Comparison of ENCODE assay signal across 36 mouse cellular contexts in genomic region chr17:80236805-80237204, GRCm38 (mm10). TPM values are rescaled to one million over a fixed set of nuclear protein-coding genes. Genes with fewer than 3 reads are reported as not detected.
DNase-seq lines count a peak whose midpoint lies in the region; TF ChIP-seq lines count a peak whose summit lies in the region.
"Had no signal": no experiment of that assay in that cellular context is flagged by ENCODE, and none has a peak within 500 bp of the region (broad histone marks: within the 10 kb centered on the region; RNA-seq: fewer than 3 reads in every experiment).

No protein-coding gene starts in this region.

- H3K4me3 ChIP-seq in CH12.LX (replicated peaks in 1 of 3; ENCODE audit: low read depth in 2 of 3, low read length in 2 of 3, poor library complexity in 1 of 3) (no peak overlapping the region), macrophage (ENCODE audit: inconsistent target) (no peak overlapping the region)
- H3K4me3 ChIP-seq: embryonic facial prominence, embryonic 10.5 days; embryonic facial prominence, embryonic 15.5 days; forebrain, embryonic 12.5 days; heart, embryonic 15.5 days; hindbrain, embryonic 12.5 days; intestine, embryonic 15.5 days; limb, embryonic 10.5 days; limb, embryonic 15.5 days had no signal

- H3K36me3 ChIP-seq in CH12.LX (replicated peaks in 1 of 2; ENCODE audit: control insufficient read depth in 1 of 2, insufficient read depth in 1 of 2, low read length in 1 of 2) = peaks cover 27 to 52% of the 10 kb centered on the region in 2 experiments
- peaks cover 14% of the 10 kb centered on the region; the same call in 1 of the 2 replicates for H3K36me3 ChIP-seq in macrophage (ENCODE audit: inconsistent target)

- no peak overlapping the region for H3K9ac ChIP-seq in CH12.LX (ENCODE audit: insufficient read depth, low read depth)
- H3K9ac ChIP-seq: embryonic facial prominence, embryonic 15.5 days; forebrain, embryonic 12.5 days; forebrain, postnatal 0 days; heart, embryonic 15.5 days; hindbrain, embryonic 12.5 days; intestine, embryonic 15.5 days; limb, embryonic 15.5 days; liver, embryonic 14.5 days; lung, embryonic 14.5 days had no signal

- DNase-seq in A20 (ENCODE audit: low read depth, low spot score) = peak; percentile 93
- DNase-seq in CH12.LX (ENCODE audit: extremely low read depth) = peak; percentile 87
- peak; percentile 57 to 58 for DNase-seq in spleen, postnatal 36 days (ENCODE audit: low spot score in 2 of 2)
- DNase-seq in lung, postnatal 4 days = no peak
- DNase-seq in kidney, adult 11 months = no peak
- no peak for DNase-seq in kidney, adult 9 months
- DNase-seq: adrenal gland, postnatal 14 days; cerebellum, adult 2 months; cerebellum, postnatal 14 days; forebrain, postnatal 0 days; heart, postnatal 36 days; kidney, adult 8-10 months; kidney, postnatal 10 days; layer of hippocampus, postnatal 36 days; lung, embryonic 14.5 days; lung, postnatal 14 days; midbrain, embryonic 14.5 days; right cerebral cortex, adult 18-20 months; thymus, adult 18-20 months; thymus, postnatal 25 days had no signal

- peak overlapping the region; percentile 89 for H3K4me2 ChIP-seq in CH12.LX (ENCODE audit: insufficient read depth, low read depth, poor library complexity, severe bottlenecking)
- H3K4me2 ChIP-seq: embryonic facial prominence, embryonic 15.5 days; forebrain, embryonic 12.5 days; heart, embryonic 15.5 days; hindbrain, embryonic 12.5 days; intestine, embryonic 15.5 days; limb, embryonic 15.5 days; lung, embryonic 14.5 days had no signal

- WGBS in macrophage (ENCODE audit: missing documents) = 19% methylated on average over 3 of the region's 3 CpGs

- TF ChIP-seq RAD21 in CH12.LX (IDR thresholded peaks at IDR 0.05; ENCODE audit: low read depth, low read length) = no peak

- H3K27me3 ChIP-seq in CH12.LX (replicated peaks) = no peaks in the 10 kb centered on the region
- H3K27me3 ChIP-seq: embryonic facial prominence, embryonic 15.5 days; forebrain, embryonic 12.5 days; heart, embryonic 15.5 days; hindbrain, embryonic 12.5 days; intestine, embryonic 15.5 days; limb, embryonic 15.5 days had no signal

- peak; percentile 96 for TF ChIP-seq EP300 in CH12.LX (IDR thresholded peaks at IDR 0.05; ENCODE audit: low read length)

- peaks cover 0 to 52% of the 10 kb centered on the region in 2 experiments; a peak in 2 of 4 replicates for H3K4me1 ChIP-seq in CH12.LX (ENCODE audit: control insufficient read depth in 1 of 2, insufficient read depth in 2 of 2)
- H3K4me1 ChIP-seq: embryonic facial prominence, embryonic 10.5 days; embryonic facial prominence, embryonic 15.5 days; forebrain, embryonic 12.5 days; heart, embryonic 15.5 days; hindbrain, embryonic 12.5 days; intestine, embryonic 15.5 days; limb, embryonic 10.5 days; limb, embryonic 15.5 days had no signal

- peak; percentile 36; the same call in 1 of the 2 replicates for TF ChIP-seq POLR2A in CH12.LX (IDR thresholded peaks at IDR 0.05; ENCODE audit: low read depth, low read length)

- no peak for TF ChIP-seq CTCF in CH12.LX (conservative IDR thresholded peaks at IDR 0.05 in 1 of 2, IDR thresholded peaks at IDR 0.05 in 1 of 2; ENCODE audit: low read depth in 2 of 2, low read length in 2 of 2)

- in situ Hi-C loops in CH12.LX (cut with MboI; ENCODE audit: low pct_ligation_motif_present, low pct_unique_long_range_greater_than_20kb, low sequenced_read_pairs) = no loop called here

- H3K79me2 ChIP-seq in CH12.LX (replicated peaks; ENCODE audit: control insufficient read depth, extremely low read depth, insufficient read depth, poor library complexity, severe bottlenecking) (no peaks in the 10 kb centered on the region), macrophage (ENCODE audit: inconsistent target) (no peaks in the 10 kb centered on the region)

- dilution Hi-C loops in CH12.LX (cut with MboI; ENCODE audit: extremely low pct_ligation_motif_present, extremely low pct_unique_long_range_greater_than_20kb, low sequenced_read_pairs) = no loop called here

- H3K27ac ChIP-seq in CH12.LX (ENCODE audit: insufficient read depth, low read depth) = peak overlapping the region; percentile 48; the same call in 1 of the 2 replicates
- H3K27ac ChIP-seq in macrophage = peak overlapping the region; percentile 49
- H3K27ac ChIP-seq: embryonic facial prominence, embryonic 10.5 days; embryonic facial prominence, embryonic 15.5 days; forebrain, embryonic 12.5 days; heart, embryonic 15.5 days; hindbrain, embryonic 12.5 days; hindbrain, postnatal 0 days; intestine, embryonic 15.5 days; limb, embryonic 10.5 days; limb, embryonic 15.5 days; liver, embryonic 14.5 days; stomach, postnatal 0 days had no signal

- no peaks in the 10 kb centered on the region for H3K9me3 ChIP-seq in CH12.LX (replicated peaks; ENCODE audit: low read length)
- H3K9me3 ChIP-seq: embryonic facial prominence, embryonic 10.5 days; embryonic facial prominence, embryonic 15.5 days; forebrain, embryonic 12.5 days; G1E; heart, embryonic 15.5 days; hindbrain, embryonic 12.5 days; intestine, embryonic 15.5 days; limb, embryonic 10.5 days; limb, embryonic 15.5 days had no signal

TF ChIP-seq in CH12.LX, 34 proteins besides CTCF, POLR2A, EP300 and RAD21:
- TF ChIP-seq ZMIZ1 (IDR thresholded peaks at IDR 0.05; ENCODE audit: low read depth, low read length) (no peak), IRF4 (IDR thresholded peaks at IDR 0.05; ENCODE audit: low read depth, low read length) (peak; percentile 96), CHD1 (IDR thresholded peaks at IDR 0.05; ENCODE audit: low read depth, low read length) (no peak), SIN3A (IDR thresholded peaks at IDR 0.05; ENCODE audit: low read length) (peak; percentile 54; the same call in 1 of the 2 replicates), BHLHE40 (IDR thresholded peaks at IDR 0.05; ENCODE audit: low read depth, low read length) (peak; percentile 73), TBP (conservative IDR thresholded peaks at IDR 0.05; ENCODE audit: low read depth, low read length) (peak; percentile 60), UBTF (IDR thresholded peaks at IDR 0.05; ENCODE audit: low read depth, low read length) (0 out of 2 replicates have a peak, but pooled peaks have one; percentile 64), TCF12 (IDR thresholded peaks at IDR 0.05; ENCODE audit: low read depth, low read length) (peak; percentile 80), MEF2A (IDR thresholded peaks at IDR 0.05; ENCODE audit: borderline replicate concordance, low read depth, low read length) (peak; percentile 52; the same call in 1 of the 2 replicates), JUND (conservative IDR thresholded peaks at IDR 0.05; ENCODE audit: low read depth, low read length) (0 out of 2 replicates have a peak, but pooled peaks have one; percentile 7), ZKSCAN1 (IDR thresholded peaks at IDR 0.05; ENCODE audit: borderline replicate concordance, low read depth, low read length) (no peak), MYC (IDR thresholded peaks at IDR 0.05; ENCODE audit: low read depth, low read length) (peak; percentile 82), RCOR1 (conservative IDR thresholded peaks at IDR 0.05; ENCODE audit: low read depth, low read length) (no peak), ETS1 (conservative IDR thresholded peaks at IDR 0.05; ENCODE audit: low read depth, low read length) (peak; percentile 63)

RNA-seq across cellular contexts. Expression of gene Gemin6, which starts 12.6 kb away (rescaled TPM):
- total RNA-seq in CH12.LX (2012; rRNA removed) (65.6 and 85.9 TPM in 2 replicates), CH12.LX (2014; rRNA removed) (120 and 143 TPM in 2 replicates)
- polyA plus RNA-seq in CH12.LX (2012; ENCODE audit: insufficient read length, low read depth) (63.4 and 66.0 TPM in 2 replicates), macrophage (2018) (4.2 to 14.9 TPM (median 4.6 TPM) in 3 replicates)
- 1 to 10 TPM in 7 of 26 experiments, under 1 TPM in 5, not detected in 14; 0.68 to 3.5 (median 1.4) TPM for total RNA-seq in macrophage (2018; cell fraction: chromatin; rRNA removed)
- total RNA-seq in macrophage (2018; cell fraction: cytosol; rRNA removed) = 1 to 10 TPM; 1.8 to 7.3 (median 4.2) TPM
- 1 to 10 TPM in 15 of 26 experiments, under 1 TPM in 5, not detected in 6; 0.50 to 4.6 (median 1.6) TPM for total RNA-seq in macrophage (2018; cell fraction: nucleus; rRNA removed)

RNA-seq across cellular contexts. Expression of gene Ttc39d, which starts 29.5 kb away (rescaled TPM):
- 0.13 TPM in 1 of 2 replicates, not detected in the other for total RNA-seq in CH12.LX (2012; rRNA removed)
- total RNA-seq in CH12.LX (2014; rRNA removed) = not detected in 2 replicates
- not detected in 2 replicates for polyA plus RNA-seq in CH12.LX (2012; ENCODE audit: insufficient read length, low read depth)
- total RNA-seq in macrophage (2018; cell fraction: chromatin; rRNA removed) = not detected
- total RNA-seq in macrophage (2018; cell fraction: cytosol; rRNA removed) = under 1 TPM in 1 of 26 experiments, not detected in 25; 0.05 TPM
- total RNA-seq in macrophage (2018; cell fraction: nucleus; rRNA removed) = under 1 TPM in 1 of 26 experiments, not detected in 25; 0.21 TPM
- polyA plus RNA-seq in macrophage (2018) = not detected in 3 replicates
- total RNA-seq: adrenal gland, postnatal 14 days; heart, postnatal 36 days; hindbrain, postnatal 0 days; megakaryocyte-erythroid progenitor cell, adult 5-6 weeks had no signal
- polyA plus RNA-seq: G1E; large intestine, adult 2 months; lung, embryonic 14.5 days; neural tube, embryonic 11.5 days had no signal

RNA-seq across cellular contexts. Expression of gene Srsf7, which starts 29.7 kb away (rescaled TPM):
- total RNA-seq in CH12.LX (2012; rRNA removed) (268 and 366 TPM in 2 replicates), CH12.LX (2014; rRNA removed) (442 and 482 TPM in 2 replicates)
- polyA plus RNA-seq in CH12.LX (2012; ENCODE audit: insufficient read length, low read depth) (383 and 398 TPM in 2 replicates), macrophage (2018) (52.8 to 163 TPM (median 66.6 TPM) in 3 replicates)
- total RNA-seq in macrophage (2018; cell fraction: chromatin; rRNA removed) = 100 to 1,000 TPM in 25 of 26 experiments, 10 to 100 TPM in 1; 85.5 to 244 (median 168) TPM
- total RNA-seq in macrophage (2018; cell fraction: cytosol; rRNA removed) = 10 to 100 TPM; 42.1 to 61.8 (median 55.0) TPM
- 100 to 1,000 TPM in 15 of 26 experiments, 10 to 100 TPM in 11; 67.7 to 218 (median 114) TPM for total RNA-seq in macrophage (2018; cell fraction: nucleus; rRNA removed)

RNA-seq across cellular contexts. Expression of gene Morn2, which starts 53.2 kb away (rescaled TPM):
- total RNA-seq in CH12.LX (2012; rRNA removed) (18.3 and 18.4 TPM in 2 replicates), CH12.LX (2014; rRNA removed) (13.9 and 14.5 TPM in 2 replicates)
- polyA plus RNA-seq in CH12.LX (2012; ENCODE audit: insufficient read length, low read depth) (17.2 and 18.1 TPM in 2 replicates), macrophage (2018) (6.1 to 7.6 TPM (median 7.4 TPM) in 3 replicates)
- total RNA-seq in macrophage (2018; cell fraction: chromatin; rRNA removed) = 1 to 10 TPM in 12 of 26 experiments, not detected in 14; 1.5 to 5.1 (median 2.0) TPM
- 10 to 100 TPM in 6 of 26 experiments, 1 to 10 TPM in 20; 4.3 to 14.7 (median 8.1) TPM for total RNA-seq in macrophage (2018; cell fraction: cytosol; rRNA removed)
- total RNA-seq in macrophage (2018; cell fraction: nucleus; rRNA removed) = 1 to 10 TPM in 16 of 26 experiments, under 1 TPM in 1, not detected in 9; 0.89 to 7.6 (median 2.2) TPM

RNA-seq across cellular contexts. Expression of gene Dhx57, which starts 53.5 kb away (rescaled TPM):
- total RNA-seq in CH12.LX (2012; rRNA removed) (13.6 and 20.3 TPM in 2 replicates), CH12.LX (2014; rRNA removed) (22.0 and 22.4 TPM in 2 replicates)
- polyA plus RNA-seq in CH12.LX (2012; ENCODE audit: insufficient read length, low read depth) (19.2 and 21.7 TPM in 2 replicates), macrophage (2018) (7.6 to 13.4 TPM (median 13.2 TPM) in 3 replicates)
- 10 to 100 TPM; 25.5 to 97.1 (median 69.1) TPM for total RNA-seq in macrophage (2018; cell fraction: chromatin; rRNA removed)
- total RNA-seq in macrophage (2018; cell fraction: cytosol; rRNA removed) = 10 to 100 TPM in 16 of 26 experiments, 1 to 10 TPM in 10; 6.1 to 13.5 (median 10.8) TPM
- total RNA-seq in macrophage (2018; cell fraction: nucleus; rRNA removed) = 10 to 100 TPM; 17.1 to 54.3 (median 34.5) TPM

Comparison
In these comparisons a context has a peak if more than half of its experiments do, and no peak if none do; other contexts are left out.
1. DNase-seq: peak in A20 (single experiment), CH12.LX (single experiment) and spleen, postnatal 36 days (2 of 2); none in lung, postnatal 4 days (0 of 2), kidney, adult 11 months (single experiment) and kidney, adult 9 months (single experiment).